Mouse (Mus musculus): ENCODE data around the gene Pitpnm2. TPM values are rescaled to one million over a fixed set of nuclear protein-coding genes. Genes with fewer than 3 reads are reported as not detected.

Gene Pitpnm2
- total RNA-seq, 2 experiments from 2014 or later: 42.5 to 50.9 TPM

GRCm38 (mm10) chr5:124166741-124167140, 82.8 kb downstream of the Pitpnm2 start:
- intact Hi-C loops (cut with DNase I): no loop called here
- no peak for DNase-seq (ENCODE audit: low spot score)

- DNase-seq (ENCODE audit: low spot score): no peak
- intact Hi-C loops (cut with DNase I): no loop called here
Observed at GRCm38 (mm10) chr5:124165622-124166570, 83.7 kb downstream of the Pitpnm2 start.

DNA sequence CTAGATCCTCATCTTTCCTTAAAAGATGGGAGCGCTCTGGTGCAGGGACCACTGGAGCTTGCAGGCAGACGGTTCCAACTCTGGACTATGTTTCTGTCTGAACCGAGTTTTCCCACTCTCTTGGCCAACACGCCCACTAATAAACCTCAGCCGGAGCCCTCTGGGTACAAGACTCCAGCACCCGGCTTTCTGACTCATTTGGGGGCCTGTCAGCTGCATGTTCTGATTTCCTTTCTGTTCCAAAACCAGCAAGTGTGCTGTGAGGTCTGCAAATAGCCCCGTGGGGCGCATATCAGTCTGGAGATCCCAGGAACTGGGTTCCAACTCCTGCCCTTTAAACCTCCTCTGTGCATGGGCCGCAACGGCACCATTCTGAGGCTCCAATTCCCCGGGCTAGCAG, 86.1 kb downstream of the Pitpnm2 start:
- no peak for DNase-seq (ENCODE audit: low spot score)
- intact Hi-C loops (cut with DNase I): loop anchor here (2.0 kb wide), 2 partner anchors 95 to 119 kb away; no protein-coding TSS in a partner anchor

DNA sequence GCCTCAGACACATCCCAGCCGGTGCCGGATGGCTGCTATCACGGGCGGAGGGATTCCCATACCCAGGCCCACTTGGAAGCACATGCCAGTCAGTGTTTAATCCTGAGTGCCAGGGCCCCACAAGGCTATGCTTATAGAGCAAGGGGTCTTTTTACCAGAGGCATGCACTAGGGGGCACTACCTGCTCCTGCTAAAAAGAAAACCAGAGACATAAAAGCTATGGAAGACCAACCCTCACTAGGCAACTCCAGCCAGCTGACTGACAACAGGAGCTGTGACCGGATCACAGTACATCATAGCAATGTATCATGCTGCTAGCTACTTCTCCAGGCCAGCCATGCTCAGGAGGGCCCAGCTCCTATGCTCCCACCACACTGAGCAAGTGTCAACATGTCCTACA, 87.0 kb downstream of the Pitpnm2 start:
- peak; percentile 42 for DNase-seq (ENCODE audit: low spot score)
- intact Hi-C loops (cut with DNase I): loop anchor here (2.0 kb wide), 2 partner anchors 96 to 120 kb away; no protein-coding TSS in a partner anchor

- no peak for DNase-seq (ENCODE audit: low spot score)
- intact Hi-C loops (cut with DNase I): loop anchor here (2.0 kb wide), 2 partner anchors 97 to 121 kb away; no protein-coding TSS in a partner anchor
Observed at GRCm38 (mm10) chr5:124161831-124162230, 87.7 kb downstream of the Pitpnm2 start.

- DNase-seq (ENCODE audit: low spot score): no peak
- intact Hi-C loops (cut with DNase I): no loop called here
Observed at GRCm38 (mm10) chr5:124159453-124159852, 90.1 kb downstream of the Pitpnm2 start.

DNA sequence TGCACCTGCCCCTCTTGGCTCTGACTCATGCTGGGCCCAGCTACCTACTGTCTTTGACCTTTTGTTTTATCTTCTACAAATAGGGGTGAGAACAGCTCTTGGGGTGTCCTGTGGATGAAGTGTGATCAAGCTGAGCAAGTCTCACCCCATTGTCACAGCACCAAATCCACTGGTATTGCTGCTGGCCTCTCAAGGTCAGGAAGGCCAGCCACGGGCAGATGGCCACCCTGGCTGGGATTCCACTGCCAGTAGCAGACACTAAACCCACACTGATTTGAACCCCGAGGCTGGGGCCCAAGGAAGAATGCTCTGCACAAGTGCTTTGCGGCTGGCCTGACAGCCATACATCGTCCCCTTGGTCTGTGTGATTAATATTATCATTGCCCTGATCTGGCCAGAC, 91.3 kb downstream of the Pitpnm2 start:
- DNase-seq (ENCODE audit: low spot score): no peak
- intact Hi-C loops (cut with DNase I): no loop called here

DNA sequence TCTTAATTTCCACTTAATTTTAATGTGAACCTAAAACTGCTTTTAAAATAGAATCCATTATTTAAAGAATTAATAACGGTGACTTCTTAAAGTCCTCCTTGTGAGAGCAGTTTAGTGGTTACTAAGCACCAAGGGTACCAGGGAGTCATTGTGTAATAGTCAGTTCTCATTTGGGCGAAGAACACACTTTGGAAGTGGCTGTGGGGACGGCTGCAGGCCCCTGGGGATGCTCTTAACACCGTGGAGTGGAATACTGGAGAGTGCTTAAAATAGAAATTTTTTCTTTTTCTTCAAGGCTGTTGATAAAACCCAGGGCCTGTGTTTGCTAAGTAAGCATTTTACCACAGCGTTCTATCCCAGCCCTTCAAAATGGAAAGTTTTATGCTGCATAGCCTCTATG, 93.6 kb downstream of the Pitpnm2 start:
- intact Hi-C loops (cut with DNase I): no loop called here
- DNase-seq (ENCODE audit: low spot score): no peak

DNA sequence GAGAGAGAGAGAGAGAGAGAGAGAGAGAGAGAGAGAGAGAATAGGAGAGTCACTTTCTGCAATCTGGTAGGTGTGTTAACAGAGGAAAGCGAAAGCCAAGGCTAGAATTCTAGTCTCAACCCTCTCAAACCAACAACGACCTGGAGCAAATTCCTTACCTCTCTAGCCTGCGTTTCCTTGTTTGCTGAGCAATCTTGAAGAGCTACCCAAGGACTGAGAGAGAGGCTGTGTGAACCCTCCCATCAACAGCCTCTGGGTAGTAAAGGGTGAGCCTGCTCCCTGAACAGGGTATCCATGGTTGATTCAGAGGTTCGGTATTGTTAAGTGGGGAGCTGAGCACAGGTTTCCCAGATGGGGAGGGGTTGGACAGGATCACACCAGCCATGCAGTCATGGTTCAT, 96.8 kb downstream of the Pitpnm2 start:
- intact Hi-C loops (cut with DNase I): no loop called here
- DNase-seq (ENCODE audit: low spot score): no peak

DNA sequence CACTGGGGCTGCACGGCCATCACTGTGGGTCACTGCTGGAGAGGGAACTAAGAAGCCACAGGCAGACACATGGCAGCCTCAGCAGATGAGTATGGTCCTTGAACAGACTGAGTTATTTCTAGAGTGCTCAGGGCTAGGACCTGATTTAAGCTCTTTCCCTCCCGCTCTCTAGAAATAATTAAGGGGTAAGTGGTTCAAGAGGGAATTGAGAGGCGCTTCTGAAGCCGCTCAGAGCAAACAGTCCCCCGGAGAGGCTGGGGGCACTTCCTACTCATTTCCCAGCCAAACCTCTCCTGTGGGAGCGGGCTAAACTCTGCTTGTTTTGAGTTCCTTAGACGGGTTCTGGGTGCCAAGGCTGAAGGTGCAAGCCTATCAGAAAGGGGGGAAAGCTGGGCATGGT, 98.7 kb downstream of the Pitpnm2 start:
- no peak for DNase-seq (ENCODE audit: low spot score)
- intact Hi-C loops (cut with DNase I): no loop called here

GRCm38 (mm10) chr5:124149028-124149427, 100.5 kb downstream of the Pitpnm2 start:
- intact Hi-C loops (cut with DNase I): no loop called here
- DNase-seq (ENCODE audit: low spot score): no peak

DNA sequence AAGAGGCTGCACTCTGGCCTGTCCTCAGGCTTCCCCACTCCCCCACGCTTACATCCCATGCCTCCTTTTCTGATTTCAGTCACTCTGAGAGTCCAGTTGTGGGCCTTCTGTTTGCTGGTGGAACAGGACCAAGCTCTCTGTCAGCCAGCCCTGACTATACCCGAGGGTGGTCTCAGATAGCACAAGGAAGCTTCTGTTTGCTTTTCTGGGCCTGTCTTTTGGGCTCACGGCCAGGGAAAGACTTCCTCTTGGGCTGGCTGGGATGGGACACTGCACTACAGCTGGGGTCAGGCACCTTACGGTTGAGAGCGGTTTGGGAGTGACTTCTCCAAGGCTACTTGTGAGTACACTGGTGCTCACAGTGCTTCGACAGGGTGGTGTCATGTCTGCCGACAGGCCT, 111.5 kb downstream of the Pitpnm2 start:
- intact Hi-C loops (cut with DNase I): no loop called here
- DNase-seq (ENCODE audit: low spot score): no peak

GRCm38 (mm10) chr5:124134261-124134660, 115.3 kb downstream of the Pitpnm2 start:
- intact Hi-C loops (cut with DNase I): no loop called here
- DNase-seq (ENCODE audit: low spot score): no peak

DNA sequence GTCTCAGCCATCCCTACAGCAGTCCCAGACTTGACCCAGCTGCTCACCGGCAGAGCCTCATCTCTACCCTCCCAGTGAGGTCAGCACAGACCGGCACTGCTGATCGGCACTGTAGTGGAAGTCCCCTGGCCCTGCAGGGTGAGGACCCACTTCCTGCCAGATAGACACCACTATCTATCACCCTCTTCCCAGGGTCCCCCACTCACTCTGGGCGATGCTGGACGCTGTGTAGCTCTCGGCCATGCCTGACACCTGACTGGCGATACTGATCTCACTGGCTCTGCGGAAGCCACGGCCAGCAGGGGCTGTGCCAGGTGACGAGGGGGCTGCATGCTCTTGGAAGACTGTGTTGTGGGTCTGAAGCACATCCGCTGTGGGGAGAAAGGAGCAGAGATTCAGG, 124.5 kb downstream of the Pitpnm2 start:
- intact Hi-C loops (cut with DNase I): no loop called here

GRCm38 (mm10) chr5:124122357-124122756, 127.2 kb downstream of the Pitpnm2 start:
- DNase-seq (ENCODE audit: low spot score): no peak
- intact Hi-C loops (cut with DNase I): no loop called here

More for the DNA sequence above, 124.5 kb downstream of the Pitpnm2 start:
- no peak for DNase-seq (ENCODE audit: low spot score)

- intact Hi-C loops (cut with DNase I): loop anchor here (5.0 kb wide), 1 partner anchor 133 kb away; no protein-coding TSS in a partner anchor
Observed at GRCm38 (mm10) chr5:124119204-124119603, 130.4 kb downstream of the Pitpnm2 start.

DNA sequence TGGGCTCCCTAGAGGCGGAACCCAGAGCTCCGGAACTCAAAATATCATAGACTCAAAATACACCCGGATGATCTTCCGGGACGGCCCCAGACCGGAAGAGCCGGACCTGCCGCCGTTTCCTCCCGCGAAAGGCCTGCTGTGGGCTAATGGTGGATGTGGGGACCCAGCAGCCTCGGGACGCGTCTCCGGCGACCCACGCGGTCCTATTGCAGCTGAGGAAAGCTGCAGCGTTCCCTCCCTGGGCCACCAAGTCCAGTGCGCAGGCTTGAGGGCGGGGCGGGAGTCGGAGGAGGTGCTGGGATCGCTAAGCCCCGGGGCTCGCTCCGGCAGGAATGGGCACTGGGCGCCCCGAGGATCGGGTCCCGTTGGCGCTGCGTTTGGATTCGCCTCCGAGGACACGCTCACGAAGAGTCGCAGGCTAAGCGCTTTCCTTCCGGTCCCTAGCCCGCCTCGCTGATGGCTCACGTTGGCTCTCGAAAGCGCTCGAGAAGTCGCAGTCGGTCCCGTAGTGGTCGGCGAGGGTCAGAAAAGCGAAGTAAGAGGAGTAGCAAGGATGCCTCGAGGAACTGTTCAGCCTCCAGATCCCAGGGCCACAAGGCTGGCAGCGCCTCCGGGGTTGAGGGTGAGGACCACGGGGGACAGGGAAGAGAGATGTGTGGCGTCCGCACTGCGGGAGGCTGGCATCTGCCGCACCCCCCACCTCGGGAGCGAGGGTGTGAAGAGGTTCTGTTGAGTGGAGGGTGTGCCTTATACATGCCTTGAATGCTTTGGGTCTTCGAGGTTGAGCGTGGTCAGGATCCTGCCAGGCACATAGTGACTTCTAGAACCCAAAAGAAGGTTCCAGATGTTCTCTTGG, 133.3 kb downstream of the Pitpnm2 start, which contains the start of gene Arl6ip4:
Gene Arl6ip4 (plus strand): TSS at position 100 of the 856 bp plus-strand sequence.
- intact Hi-C loops (cut with DNase I): loop anchor here (5.0 kb wide), 1 partner anchor 136 kb away; no protein-coding TSS in a partner anchor
- DNase-seq (ENCODE audit: low spot score): peak; percentile 36

More at GRCm38 (mm10) chr5:124119204-124119603, 130.4 kb downstream of the Pitpnm2 start:
- no peak for DNase-seq (ENCODE audit: low spot score)

DNA sequence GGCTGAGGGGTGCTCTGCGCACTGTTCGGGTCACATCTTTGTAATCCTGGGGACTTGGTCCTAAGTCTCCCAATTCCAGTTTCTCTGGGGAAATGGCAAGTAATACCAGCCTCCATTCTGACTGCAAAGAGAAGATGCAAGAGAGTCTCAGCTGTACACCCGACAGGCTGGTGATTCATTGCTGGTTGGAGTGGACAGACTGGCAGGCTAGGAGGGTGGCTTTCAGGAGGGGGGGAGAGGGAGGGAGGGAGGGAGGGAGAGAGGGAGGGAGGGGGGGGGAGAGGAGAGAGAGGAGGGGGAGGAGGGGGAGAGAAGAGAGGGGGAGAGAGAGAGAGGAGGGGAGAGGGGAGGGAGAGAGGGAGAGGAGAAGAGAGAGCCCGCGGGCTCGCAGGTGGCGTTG, 134.0 kb downstream of the Pitpnm2 start:
- intact Hi-C loops (cut with DNase I): loop anchor here (5.0 kb wide), 1 partner anchor 137 kb away; no protein-coding TSS in a partner anchor
- no peak for DNase-seq (ENCODE audit: low spot score)

- intact Hi-C loops (cut with DNase I): loop anchor here (5.0 kb wide), 1 partner anchor 138 kb away; no protein-coding TSS in a partner anchor
- no peak for DNase-seq (ENCODE audit: low spot score)
Observed at GRCm38 (mm10) chr5:124114276-124115025, 135.1 kb downstream of the Pitpnm2 start.

Measured in heart, postnatal 25 days (tissue).